Mouse (Mus musculus) hindbrain, embryonic 10.5 days (tissue): ENCODE data around the gene AV320801. TPM values are rescaled to one million over a fixed set of nuclear protein-coding genes. Genes with fewer than 3 reads are reported as not detected.
"Not testable (repeated sequence)": the region's sequence is repeated elsewhere in the genome, so short reads cannot be mapped to it uniquely, and the experiment has no call there.

Source experiments
- DNase-seq: peaks from one replicate; pipeline ENCODE4 v3.0.0-alpha.2; 2017; ENCODE audit warnings: low spot score
- H3K27ac ChIP-seq: fragments of 300-500 bp; sonication (generic); 2 replicates; pipeline ENCODE4 v1.5.1; 2016; ENCODE audit warnings: mild to moderate bottlenecking, moderate library complexity
- H3K27me3 ChIP-seq: fragments of 300-500 bp; sonication (generic); 2 replicates; pipeline ENCODE4 v1.6.1; 2016; ENCODE audit warnings: mild to moderate bottlenecking; ENCODE audit not compliant: poor library complexity, insufficient read depth, severe bottlenecking
- H3K36me3 ChIP-seq: fragments of 300-500 bp; sonication (generic); 2 replicates; pipeline ENCODE4 v1.6.1; 2016; ENCODE audit warnings: mild to moderate bottlenecking, moderate library complexity
- H3K4me1 ChIP-seq: fragments of 300-500 bp; sonication (generic); replicated peaks from 2 replicates; pipeline ENCODE4 v1.6.1; 2016; ENCODE audit warnings: mild to moderate bottlenecking
- H3K4me3 ChIP-seq: fragments of 300-500 bp; sonication (generic); 2 replicates; pipeline ENCODE4 v1.5.1; 2016; ENCODE audit warnings: mild to moderate bottlenecking, moderate library complexity
- H3K9me3 ChIP-seq: fragments of 300-500 bp; sonication (generic); 2 replicates; pipeline ENCODE4 v1.6.1; 2016; ENCODE audit warnings: mild to moderate bottlenecking, moderate library complexity
- WGBS: fragments of 180-500 bp; shearing (Covaris S2); methylation state at CpG from one replicate; pipeline ENCODE4 v1.1.7; 2016; 5-methylcytosine and 5-hydroxymethylcytosine counted together
- polyA plus RNA-seq: library from polyadenylated mRNA; unstranded; fragments of >200 nt; fragmentation: Nextera tagmentation; extraction: Ambion mirVana; gene quantifications from 2 replicates; pipeline ENCODE4 v1.2.1, GENCODE M21; 2016

AV320801 gene
- polyA plus RNA-seq: not detected in 2 replicates

DNA sequence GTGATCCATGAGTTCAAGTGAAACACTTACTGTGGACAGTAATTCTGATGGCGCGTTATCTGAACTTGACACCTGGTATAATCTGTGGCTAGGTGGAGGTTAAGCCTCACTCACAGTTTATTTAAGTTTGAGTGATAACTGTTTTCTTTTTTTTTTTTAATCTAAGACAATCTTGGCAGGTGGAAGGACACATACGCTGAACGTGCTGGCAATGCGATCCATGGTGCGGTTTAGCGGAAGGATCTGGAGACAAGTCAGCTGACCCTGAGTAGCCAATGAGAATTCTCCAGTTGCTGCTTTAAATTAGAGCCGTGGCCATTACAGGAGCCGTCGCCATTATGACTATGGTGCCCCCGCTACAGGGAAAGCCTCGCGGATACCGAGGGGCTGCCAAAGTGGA lies at the start of gene AV320801:
AV320801 (plus strand) TSS at position 301 of the 400 bp plus-strand sequence.
- not testable (repeated sequence) for H3K27me3 ChIP-seq, H3K9me3 ChIP-seq, H3K4me3 ChIP-seq, H3K27ac ChIP-seq, DNase-seq, H3K36me3 ChIP-seq, H3K4me1 ChIP-seq
- WGBS: 96% methylated on average over 5 of the region's 14 CpGs

- H3K4me3 ChIP-seq, H3K27ac ChIP-seq, DNase-seq, H3K9me3 ChIP-seq, H3K27me3 ChIP-seq, H3K36me3 ChIP-seq, H3K4me1 ChIP-seq: not testable (repeated sequence)
- WGBS: no CpG with 5 or more reads among the region's 3 CpGs
Observed at GRCm38 (mm10) chrX:135464160-135464559, 30.2 kb upstream of the AV320801 start.

GRCm38 (mm10) chrX:135481902-135482301 lies 12.5 kb upstream of the AV320801 start:
- DNase-seq, H3K36me3 ChIP-seq: not testable (repeated sequence)
- WGBS: no CpG with 5 or more reads among the region's 6 CpGs

GRCm38 (mm10) chrX:135483183-135483582 lies 11.2 kb upstream of the AV320801 start:
- DNase-seq, H3K27ac ChIP-seq: not testable (repeated sequence)

More at GRCm38 (mm10) chrX:135481902-135482301, 12.5 kb upstream of the AV320801 start:
- not testable (repeated sequence) for H3K4me1 ChIP-seq, H3K27me3 ChIP-seq, H3K4me3 ChIP-seq, H3K27ac ChIP-seq, H3K9me3 ChIP-seq

More at GRCm38 (mm10) chrX:135483183-135483582, 11.2 kb upstream of the AV320801 start:
- H3K4me3 ChIP-seq, H3K9me3 ChIP-seq, H3K36me3 ChIP-seq, H3K27me3 ChIP-seq, H3K4me1 ChIP-seq: not testable (repeated sequence)
- WGBS: no CpG with 5 or more reads among the region's 3 CpGs

Other genes starting within 250 kb of the AV320801 start
- not detected in 2 replicates for gene Pramel3, start 192.3 kb upstream of the AV320801 start, polyA plus RNA-seq
- not detected in 2 replicates for gene Gm5128, start 121.3 kb upstream of the AV320801 start, polyA plus RNA-seq
- not detected in 2 replicates for gene Gm7903, start 60.8 kb upstream of the AV320801 start, polyA plus RNA-seq
- gene Nxf7, start 104.2 kb downstream of the AV320801 start, polyA plus RNA-seq: not detected in 2 replicates
- gene Prame, start 133.1 kb downstream of the AV320801 start, polyA plus RNA-seq: not detected in 2 replicates
- gene Tcp11x2, start 199.2 kb downstream of the AV320801 start, polyA plus RNA-seq: 0.11 TPM in 1 of 2 replicates, not detected in the other
- not detected in 2 replicates for gene Tmsb15a, start 230.7 kb downstream of the AV320801 start, polyA plus RNA-seq
- 8.8 and 9.7 TPM in 2 replicates for gene Armcx5, start 248.1 kb downstream of the AV320801 start, polyA plus RNA-seq
- gene Gprasp1, start 248.1 kb downstream of the AV320801 start, polyA plus RNA-seq: 46.1 and 48.6 TPM in 2 replicates